Mouse (Mus musculus) layer of hippocampus, adult 9-10 months (tissue): ENCODE results near the gene Vsig8.

Experiments used
- DNase-seq: peaks from one replicate; pipeline ENCODE4 v3.0.0; 2022; ENCODE audit warnings: low spot score

Gene Vsig8

GRCm38 (mm10) chr1:172528701-172529100, 27.0 kb upstream of the Vsig8 start:
- peak; percentile 79 for DNase-seq

GRCm38 (mm10) chr1:172530544-172531220, 25.1 kb upstream of the Vsig8 start:
- no peak for DNase-seq

GRCm38 (mm10) chr1:172532551-172532950, 23.2 kb upstream of the Vsig8 start:
- no peak for DNase-seq

GRCm38 (mm10) chr1:172535116-172535515, 20.6 kb upstream of the Vsig8 start:
- no peak for DNase-seq

GRCm38 (mm10) chr1:172539827-172540226, 15.9 kb upstream of the Vsig8 start:
- no peak for DNase-seq

DNA sequence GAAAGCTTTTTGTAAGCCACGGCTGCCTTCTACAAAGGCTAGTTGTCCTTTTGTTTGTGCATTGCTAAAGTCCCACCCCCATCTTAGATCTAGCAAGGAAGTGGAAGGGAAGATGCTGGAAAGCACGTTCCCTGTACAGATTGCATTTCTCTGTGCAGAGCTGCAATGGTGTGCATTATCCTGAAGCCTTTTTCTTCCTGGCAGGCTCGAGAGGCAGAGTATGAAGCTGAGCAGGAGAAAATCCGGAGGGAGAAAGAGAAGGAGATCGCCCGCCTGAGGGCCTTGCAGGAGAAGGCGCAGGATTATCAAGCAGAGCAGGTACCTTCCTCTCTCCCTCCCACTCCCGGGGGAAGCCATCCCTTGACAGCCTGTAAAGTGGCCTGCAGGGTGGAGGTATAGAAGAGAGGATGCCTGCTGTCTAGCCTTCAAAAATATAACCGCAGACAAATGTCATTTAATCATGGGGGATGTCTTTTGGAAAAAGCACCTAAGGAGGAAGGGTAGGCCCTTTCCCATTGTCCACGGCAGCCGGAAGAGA, 15.4 kb upstream of the Vsig8 start:
- no peak for DNase-seq

DNA sequence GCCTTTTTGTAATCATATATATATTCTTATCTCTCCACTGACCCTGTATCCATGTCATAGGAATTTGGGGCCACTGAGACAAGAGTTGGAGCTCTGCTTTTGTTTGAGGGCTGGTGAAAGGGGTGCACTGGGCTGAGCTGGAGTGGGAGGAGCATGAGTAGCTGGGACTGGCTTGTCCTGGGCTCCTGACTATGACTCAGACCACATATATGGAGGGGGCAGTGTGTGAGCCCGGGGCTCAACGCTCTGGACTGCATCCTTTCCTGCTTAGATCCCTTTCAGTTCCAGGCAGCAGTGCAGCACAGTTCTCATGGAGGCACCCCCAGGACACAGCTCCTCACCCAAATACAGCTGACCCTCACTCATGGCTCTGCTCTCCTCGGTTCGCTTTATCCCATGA, 9.7 kb upstream of the Vsig8 start:
- DNase-seq, result no peak

DNA sequence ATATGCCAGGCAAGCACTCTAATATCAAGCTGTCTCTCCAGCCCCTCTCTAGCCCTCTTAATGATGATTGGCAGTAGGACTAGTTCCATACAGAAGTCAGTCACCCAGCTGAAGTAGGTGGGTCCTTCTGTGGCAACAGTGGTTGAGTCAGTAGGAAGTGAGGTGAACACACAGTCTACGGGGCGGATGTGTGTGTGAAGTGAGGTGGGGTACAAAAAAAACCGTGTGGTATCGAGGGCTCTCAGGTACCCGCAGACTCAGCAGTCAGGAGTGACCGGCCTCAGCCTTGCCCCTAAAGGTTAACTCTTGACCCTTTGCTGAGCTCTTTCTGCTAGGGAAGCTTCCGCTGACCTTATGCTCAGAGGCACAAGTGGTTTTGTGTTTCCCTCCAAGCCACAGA, 7.2 kb upstream of the Vsig8 start:
- no peak for DNase-seq

- no peak for DNase-seq
These were observed 6.4 kb upstream of the Vsig8 start for GRCm38 (mm10) chr1:172549314-172549713.

DNA sequence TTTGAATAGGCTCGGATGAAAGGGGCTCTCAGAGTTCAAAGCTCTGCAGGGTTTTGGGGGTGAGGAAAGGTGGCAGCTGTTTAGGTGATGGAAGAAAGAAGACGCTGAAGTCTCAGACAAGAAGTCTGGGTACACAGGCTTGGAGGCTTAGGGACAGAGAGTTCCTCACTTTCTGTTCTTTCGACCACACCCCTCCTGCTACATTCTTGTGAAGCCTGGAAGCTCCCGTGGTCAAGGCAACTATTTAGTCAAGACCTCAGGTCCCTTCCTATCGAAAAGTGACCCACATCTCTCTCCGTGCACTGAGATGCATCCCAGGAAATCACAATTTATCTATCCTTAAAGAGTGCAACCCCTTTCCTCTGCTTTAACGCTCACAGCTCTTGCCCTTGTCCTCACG, 6.0 kb upstream of the Vsig8 start:
- DNase-seq, result no peak

DNA sequence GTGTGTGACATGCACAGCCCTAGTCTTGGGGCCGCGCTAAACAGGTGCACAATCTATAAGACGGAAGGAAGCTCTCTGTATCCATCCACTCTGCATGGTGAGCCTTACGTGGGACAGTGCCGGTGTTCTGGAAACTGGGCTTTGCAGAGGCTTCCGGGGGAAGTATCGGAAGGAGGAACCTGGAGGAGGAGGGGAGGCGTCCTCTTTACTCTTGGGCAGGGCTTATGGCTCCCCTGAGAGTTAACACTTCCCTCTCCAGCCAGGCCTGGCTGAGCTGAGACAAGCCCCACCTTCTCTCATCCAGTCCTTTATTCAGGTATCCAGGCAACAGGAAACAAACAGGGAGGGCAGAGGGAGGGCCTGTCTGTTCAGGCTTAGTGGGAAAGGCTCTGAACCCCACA, 5.2 kb upstream of the Vsig8 start:
- DNase-seq, result no peak

- DNase-seq, result no peak
These were observed 4.7 kb upstream of the Vsig8 start for GRCm38 (mm10) chr1:172551009-172551408.

DNA sequence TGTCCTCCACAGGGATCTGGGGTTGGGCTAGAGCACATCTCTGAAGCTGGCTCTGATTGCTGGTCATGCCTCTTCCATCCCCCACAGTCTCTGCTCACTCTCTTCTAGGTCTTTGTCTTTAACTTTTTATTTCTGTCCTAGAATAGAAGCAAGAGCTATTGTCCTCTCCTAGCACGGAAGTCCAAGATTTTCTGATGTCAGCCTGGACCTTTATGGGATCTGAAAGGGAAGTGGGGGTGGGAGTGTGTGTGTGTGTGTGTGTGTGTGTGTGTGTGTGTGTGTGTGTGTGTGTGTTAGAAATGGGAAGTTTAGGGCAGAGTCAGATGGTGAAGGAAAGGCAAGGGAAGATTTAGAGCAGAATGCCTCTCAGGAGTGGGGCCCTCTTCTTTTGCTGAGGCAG, 3.1 kb upstream of the Vsig8 start:
- no peak for DNase-seq

DNA sequence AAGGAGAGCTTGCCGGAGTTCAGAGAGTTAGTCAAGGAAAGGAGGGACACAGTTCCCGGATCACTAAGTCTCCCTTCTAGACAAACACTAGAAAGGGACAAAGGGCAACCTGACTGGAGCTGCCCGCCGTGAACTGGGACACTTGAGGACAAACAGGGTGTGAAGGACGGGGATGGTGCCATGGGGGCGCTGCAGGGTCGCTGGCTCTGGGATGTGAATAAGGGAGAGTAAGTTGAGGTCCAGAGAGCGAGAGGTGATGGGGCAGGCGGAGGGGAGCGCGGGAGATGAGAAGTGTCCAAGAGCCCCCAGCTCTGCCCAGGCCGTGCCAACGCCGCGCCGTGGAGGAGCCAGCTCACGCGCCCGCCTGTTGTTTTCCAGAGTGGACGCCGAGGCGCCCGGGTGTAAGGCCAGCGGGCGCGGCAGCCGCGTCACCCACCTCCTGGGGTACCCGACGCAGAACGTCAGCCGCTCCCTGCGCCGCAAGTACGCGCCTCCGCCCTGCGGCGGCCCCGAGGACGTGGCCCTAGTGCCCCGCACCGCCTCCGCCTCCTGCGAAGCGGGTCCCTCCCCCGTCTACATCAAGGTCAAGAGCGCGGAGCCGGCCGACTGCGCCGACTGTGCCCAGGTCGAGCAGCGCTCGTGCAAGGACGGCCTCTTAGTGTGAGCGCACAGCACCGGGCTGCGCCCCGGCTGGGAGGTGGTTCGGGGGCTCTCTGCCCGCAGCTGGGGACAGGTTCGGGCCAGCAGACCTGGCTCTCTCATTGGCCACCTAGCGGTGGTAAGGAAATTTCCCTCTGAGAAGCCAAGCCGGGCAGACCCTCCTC, 7.1 kb downstream of the Vsig8 start:
- DNase-seq, result no peak

DNA sequence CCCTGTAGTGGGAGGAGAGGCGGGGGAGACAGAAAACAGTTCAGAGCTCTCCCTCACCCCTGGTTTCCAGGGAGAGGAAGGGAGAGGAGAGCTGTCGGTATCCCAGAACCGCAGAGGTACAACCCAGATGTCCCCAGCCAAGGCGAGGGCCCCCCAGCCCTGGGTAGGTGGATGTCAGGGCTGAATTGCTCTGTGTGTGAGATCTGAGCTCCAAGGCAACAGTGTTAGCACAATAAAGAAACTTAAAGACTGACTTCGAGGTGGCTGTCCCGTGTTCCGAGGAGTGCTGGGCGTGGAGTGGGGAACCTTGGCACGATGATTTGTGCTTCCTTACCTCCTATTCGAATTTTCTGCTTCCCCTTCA, 7.7 kb downstream of the Vsig8 start:
- no peak for DNase-seq

- no peak for DNase-seq
These were observed 10.4 kb downstream of the Vsig8 start for GRCm38 (mm10) chr1:172566131-172566530.

DNA sequence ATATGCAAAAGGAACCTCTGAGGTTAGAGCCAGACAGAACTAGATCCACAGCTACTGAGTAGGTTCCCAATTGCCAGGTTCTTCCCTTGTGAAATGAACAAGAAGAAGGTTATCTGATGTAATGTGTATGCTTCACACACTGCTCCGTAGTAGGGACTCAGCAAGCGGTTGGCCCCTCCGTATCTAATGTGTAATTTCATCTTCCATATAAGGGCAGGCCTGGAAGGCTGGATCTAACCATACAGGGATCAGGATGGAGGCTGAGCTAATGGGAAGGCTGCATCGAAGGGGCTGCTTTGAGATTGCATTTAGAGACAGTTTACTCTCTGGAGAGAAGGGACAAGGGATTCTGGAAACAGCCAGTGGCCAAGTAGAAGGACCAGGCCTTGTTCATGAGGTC, 12.0 kb downstream of the Vsig8 start:
- DNase-seq, result no peak

DNA sequence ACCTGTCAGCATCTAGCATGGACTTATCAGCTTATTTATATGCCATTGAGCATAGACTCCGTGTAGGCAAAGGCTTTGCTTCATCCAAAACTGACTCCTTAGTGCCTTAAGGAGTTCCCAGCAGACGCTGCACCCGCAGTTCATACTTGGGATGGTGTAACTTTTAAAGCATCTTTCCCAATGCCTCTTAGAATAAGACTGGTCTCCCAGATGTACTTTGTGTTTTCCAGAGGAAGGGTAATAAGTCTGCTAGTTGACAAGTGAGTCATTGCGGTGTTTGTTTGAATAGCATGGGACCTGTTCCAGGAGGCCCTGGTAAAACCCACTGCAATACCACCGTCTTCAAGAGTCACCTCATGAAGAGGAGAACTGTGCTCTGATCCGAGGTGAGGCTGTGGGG, 24.4 kb downstream of the Vsig8 start:
- DNase-seq, result no peak

DNA sequence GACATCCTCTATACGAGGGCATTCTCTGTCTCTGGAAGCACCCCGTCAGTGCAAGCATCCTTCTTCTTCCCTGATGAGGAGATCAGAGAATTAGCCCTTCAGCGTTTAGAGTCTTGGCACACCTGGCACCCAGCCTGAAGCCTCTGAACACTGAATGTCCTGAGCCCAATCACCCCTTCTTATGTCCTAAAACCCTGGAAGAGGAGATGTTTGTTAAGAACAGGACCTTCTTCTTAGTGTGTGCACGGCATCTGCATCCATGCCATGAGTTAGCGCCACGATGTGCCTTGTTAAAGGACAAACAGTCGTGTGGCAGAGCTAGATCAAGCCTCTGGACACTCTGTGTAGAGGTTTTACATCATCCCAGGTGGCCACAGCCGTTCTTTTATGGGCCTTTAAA, 26.7 kb downstream of the Vsig8 start:
- DNase-seq, result no peak

DNA sequence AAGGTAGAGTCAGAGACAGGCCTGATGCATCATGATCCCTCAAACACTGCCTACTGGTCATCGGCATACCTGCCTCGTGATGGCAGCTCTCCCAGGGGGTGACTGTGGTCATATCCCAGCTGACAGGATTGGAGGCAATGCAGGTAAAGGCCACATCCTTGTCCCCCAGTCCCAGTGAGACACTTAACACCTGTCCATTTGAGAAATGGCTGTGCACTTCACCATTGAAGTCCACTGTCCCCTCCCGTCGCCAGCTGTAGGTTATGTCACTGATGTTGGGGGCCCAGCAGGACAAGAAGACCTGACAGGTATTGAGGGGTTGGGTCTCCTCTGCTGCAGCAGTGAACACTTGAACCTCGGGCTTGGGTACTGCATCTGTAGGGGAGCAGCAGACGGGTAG, 28.5 kb downstream of the Vsig8 start:
- DNase-seq, result no peak

DNA sequence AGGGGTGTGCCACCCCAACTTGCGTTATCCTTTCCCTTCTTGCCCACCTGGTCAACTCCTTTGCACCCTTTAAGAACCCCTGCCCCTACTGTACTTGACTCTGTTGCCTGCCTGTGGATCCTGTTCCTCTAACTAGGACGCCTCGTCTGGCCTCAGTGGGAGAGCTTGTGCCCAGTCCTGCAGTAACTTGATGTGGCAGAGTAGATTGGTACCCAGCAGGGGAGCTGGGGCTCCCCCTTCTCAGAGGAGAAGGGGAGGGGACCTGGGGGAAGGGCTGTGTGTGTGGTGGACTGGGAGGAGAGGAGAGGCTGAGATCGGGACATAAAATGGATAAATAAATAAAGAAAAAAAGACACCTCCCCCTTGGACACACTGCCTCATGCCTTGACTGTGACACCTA, 29.3 kb downstream of the Vsig8 start:
- DNase-seq, result no peak

DNA sequence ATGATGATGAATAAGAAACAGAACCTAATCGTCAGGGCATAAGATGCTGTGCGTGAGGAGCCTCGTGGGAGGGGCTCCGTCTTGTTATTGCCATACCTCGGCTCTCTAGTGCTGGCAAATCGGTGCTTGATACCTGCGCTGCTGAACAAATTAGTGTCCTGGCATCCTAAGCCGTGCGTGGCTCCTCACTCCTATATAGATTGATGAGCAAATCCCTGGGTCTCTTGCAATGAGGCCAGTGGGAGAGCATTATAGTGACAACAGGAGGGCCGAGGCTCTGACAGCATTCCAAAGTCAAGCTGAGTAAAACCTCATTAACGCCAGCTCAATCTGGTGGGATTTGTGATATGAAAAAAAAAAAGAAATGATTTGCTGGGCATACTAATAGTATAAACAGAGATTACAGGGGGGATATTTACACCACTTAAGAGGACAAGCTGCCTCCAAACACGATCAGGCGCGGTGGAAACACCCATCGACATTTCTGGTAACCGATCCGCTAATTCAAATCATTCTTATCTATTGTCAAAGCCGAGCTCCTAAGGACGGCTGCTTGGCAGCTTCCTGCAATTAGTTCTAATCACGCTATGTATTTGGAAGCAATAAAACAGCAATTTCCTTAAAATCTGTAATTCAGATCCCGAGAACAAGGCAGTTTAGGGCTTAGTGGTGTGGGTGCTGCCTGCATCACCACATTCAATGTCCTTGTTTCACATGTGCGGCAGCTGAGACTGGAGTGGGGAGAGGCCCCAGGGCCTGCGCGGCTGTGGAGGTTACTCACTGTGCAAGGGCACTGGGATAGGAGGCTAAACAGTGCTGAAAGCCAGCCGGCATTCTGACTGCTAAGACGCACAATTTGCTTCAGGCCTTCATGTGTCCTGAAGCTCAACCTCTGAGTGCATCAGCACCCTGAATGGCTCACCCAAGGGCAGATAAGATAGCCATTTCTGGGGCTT, 30.2 kb downstream of the Vsig8 start:
- no peak for DNase-seq
